Mouse (Mus musculus) macrophage (primary cell): ENCODE results near the gene Capn7. TPM values are rescaled to one million over a fixed set of nuclear protein-coding genes. Genes with fewer than 3 reads are reported as not detected.

Experiments used
- H3K27ac ChIP-seq: fragments of 350-480 bp; formaldehyde crosslinking; 2 replicates; pipeline ENCODE4 v1.9.0; 2021
- H3K36me3 ChIP-seq: fragments of 350-480 bp; formaldehyde crosslinking; 2 replicates; pipeline ENCODE4 v1.9.0; 2021; ENCODE audit errors: inconsistent target
- H3K4me3 ChIP-seq: fragments of 350-480 bp; formaldehyde crosslinking; 2 replicates; pipeline ENCODE4 v1.9.0; 2021; ENCODE audit errors: inconsistent target
- H3K79me2 ChIP-seq: fragments of 350-480 bp; formaldehyde crosslinking; 2 replicates; pipeline ENCODE4 v1.9.0; 2021; ENCODE audit errors: inconsistent target
- WGBS: methylation state at CpG from one replicate; pipeline ENCODE4 v1.1.7; 2026; ENCODE audit warnings: inconsistent platforms; ENCODE audit not compliant: missing documents; 5-methylcytosine and 5-hydroxymethylcytosine counted together
- polyA plus RNA-seq: library from polyadenylated mRNA; stranded (reverse); fragments of 250-400 nt; gene quantifications from 3 replicates; pipeline ENCODE4 v1.2.4, GENCODE M21; 2018; ENCODE audit warnings: inconsistent platforms

The Capn7 gene
- polyA plus RNA-seq, 1 experiment from 2014 or later = 52.6 TPM

GRCm38 (mm10) chr14:31329741-31330140 lies 6.7 kb upstream of the Capn7 start:
- Histone ChIP-seq H3K79me2 (no peaks in the 10 kb centered on the region), H3K4me3 (no peak overlapping the region), H3K27ac (no peak overlapping the region), H3K36me3 (no peaks in the 10 kb centered on the region)
- WGBS = 83% methylated on average over 2 of the region's 2 CpGs

GRCm38 (mm10) chr14:31330957-31331356 lies 5.5 kb upstream of the Capn7 start:
- Histone ChIP-seq H3K27ac (no peak overlapping the region), H3K36me3 (no peaks in the 10 kb centered on the region), H3K4me3 (no peak overlapping the region), H3K79me2 (no peaks in the 10 kb centered on the region)
- WGBS = 90% methylated on average over 4 of the region's 4 CpGs

- Histone ChIP-seq H3K4me3 (peak overlapping the region; percentile 46), H3K27ac (0 out of 2 replicates have a peak overlapping the region, but pooled peaks have one; percentile 21), H3K79me2 (peaks cover 39% of the 10 kb centered on the region), H3K36me3 (peaks cover 5% of the 10 kb centered on the region; the same call in 1 of the 2 replicates)
- 67% methylated on average over 3 of the region's 3 CpGs for WGBS
Observed at GRCm38 (mm10) chr14:31335765-31336164, 673 bp upstream of the Capn7 start.

GRCm38 (mm10) chr14:31337406-31337805 lies 968 bp downstream of the Capn7 start:
- Histone ChIP-seq H3K4me3 (peak overlapping the region; percentile 81), H3K36me3 (peaks cover 7% of the 10 kb centered on the region; the same call in 1 of the 2 replicates), H3K79me2 (peaks cover 55% of the 10 kb centered on the region), H3K27ac (no peak overlapping the region)
- 0% methylated on average over 7 of the region's 7 CpGs for WGBS

- H3K27ac ChIP-seq = no peak overlapping the region
- H3K4me3 ChIP-seq = peak overlapping the region; percentile 81
- H3K79me2 ChIP-seq = peaks cover 60% of the 10 kb centered on the region
- H3K36me3 ChIP-seq = peaks cover 10% of the 10 kb centered on the region
Observed at GRCm38 (mm10) chr14:31337947-31338346, 1.5 kb downstream of the Capn7 start.

- H3K36me3 ChIP-seq = peaks cover 26% of the 10 kb centered on the region
- WGBS = 96% methylated on average over 8 of the region's 8 CpGs
- no peak overlapping the region for H3K27ac ChIP-seq
- H3K4me3 ChIP-seq = no peak overlapping the region
- H3K79me2 ChIP-seq = peaks cover 54% of the 10 kb centered on the region
Observed at GRCm38 (mm10) chr14:31343241-31343640, 6.8 kb downstream of the Capn7 start.

GRCm38 (mm10) chr14:31345367-31345766 lies 8.9 kb downstream of the Capn7 start:
- Histone ChIP-seq H3K27ac (no peak overlapping the region), H3K79me2 (peaks cover 33% of the 10 kb centered on the region), H3K4me3 (no peak overlapping the region), H3K36me3 (peaks cover 45% of the 10 kb centered on the region)
- WGBS = 95% methylated on average over 1 of the region's 1 CpGs

- Histone ChIP-seq H3K27ac (no peak overlapping the region), H3K36me3 (peaks cover 69% of the 10 kb centered on the region), H3K4me3 (no peak overlapping the region), H3K79me2 (no peaks in the 10 kb centered on the region)
- 93% methylated on average over 2 of the region's 2 CpGs for WGBS
Observed at GRCm38 (mm10) chr14:31362236-31362635, 25.8 kb downstream of the Capn7 start.

GRCm38 (mm10) chr14:31364589-31364988 lies 28.2 kb downstream of the Capn7 start:
- peaks cover 62% of the 10 kb centered on the region for H3K36me3 ChIP-seq
- 94% methylated on average over 4 of the region's 4 CpGs for WGBS
- no peaks in the 10 kb centered on the region for H3K79me2 ChIP-seq
- H3K4me3 ChIP-seq = no peak overlapping the region
- no peak overlapping the region for H3K27ac ChIP-seq

- peaks cover 56% of the 10 kb centered on the region for H3K36me3 ChIP-seq
- no peaks in the 10 kb centered on the region for H3K79me2 ChIP-seq
Observed at GRCm38 (mm10) chr14:31365350-31365749, 28.9 kb downstream of the Capn7 start.

GRCm38 (mm10) chr14:31367951-31368350 lies 31.5 kb downstream of the Capn7 start:
- peaks cover 58% of the 10 kb centered on the region for H3K36me3 ChIP-seq
- no peak overlapping the region for H3K4me3 ChIP-seq
- WGBS = 93% methylated on average over 7 of the region's 7 CpGs
- H3K27ac ChIP-seq = no peak overlapping the region
- no peaks in the 10 kb centered on the region for H3K79me2 ChIP-seq

More at GRCm38 (mm10) chr14:31365350-31365749, 28.9 kb downstream of the Capn7 start:
- H3K4me3 ChIP-seq = no peak overlapping the region
- no peak overlapping the region for H3K27ac ChIP-seq

- Histone ChIP-seq H3K4me3 (no peak overlapping the region), H3K27ac (no peak overlapping the region), H3K79me2 (no peaks in the 10 kb centered on the region), H3K36me3 (peaks cover 46% of the 10 kb centered on the region)
- WGBS = 92% methylated on average over 3 of the region's 3 CpGs
Observed at GRCm38 (mm10) chr14:31369377-31369776, 32.9 kb downstream of the Capn7 start.

GRCm38 (mm10) chr14:31374390-31374789 lies 38.0 kb downstream of the Capn7 start:
- Histone ChIP-seq H3K4me3 (no peak overlapping the region), H3K36me3 (peaks cover 57% of the 10 kb centered on the region), H3K79me2 (peaks cover 12% of the 10 kb centered on the region; the same call in 1 of the 2 replicates), H3K27ac (peak overlapping the region; percentile 75)
- 79% methylated on average over 6 of the region's 6 CpGs for WGBS

- 37% methylated on average over 3 of the region's 3 CpGs for WGBS
- no peak overlapping the region for H3K4me3 ChIP-seq
- peaks cover 28% of the 10 kb centered on the region; the same call in 1 of the 2 replicates for H3K79me2 ChIP-seq
- peak overlapping the region; percentile 75 for H3K27ac ChIP-seq
- H3K36me3 ChIP-seq = peaks cover 45% of the 10 kb centered on the region
Observed at GRCm38 (mm10) chr14:31376331-31376730, 39.9 kb downstream of the Capn7 start.

- Histone ChIP-seq H3K36me3 (peaks cover 30% of the 10 kb centered on the region), H3K4me3 (no peak overlapping the region), H3K27ac (no peak overlapping the region), H3K79me2 (peaks cover 74% of the 10 kb centered on the region)
- WGBS = 94% methylated on average over 8 of the region's 8 CpGs
Observed at GRCm38 (mm10) chr14:31382276-31382675, 45.8 kb downstream of the Capn7 start.

GRCm38 (mm10) chr14:31383470-31384050 lies 47.1 kb downstream of the Capn7 start:
- WGBS = 92% methylated on average over 11 of the region's 11 CpGs
- Histone ChIP-seq H3K4me3 (no peak overlapping the region), H3K36me3 (peaks cover 20% of the 10 kb centered on the region), H3K27ac (no peak overlapping the region), H3K79me2 (peaks cover 81% of the 10 kb centered on the region)
